Mouse (Mus musculus) neural tube, embryonic 12.5 days (tissue): ENCODE measurements around the gene St14. TPM values are rescaled to one million over a fixed set of nuclear protein-coding genes. Genes with fewer than 3 reads are reported as not detected.
"Not testable (repeated sequence)": the region's sequence is repeated elsewhere in the genome, so short reads cannot be mapped to it uniquely, and the experiment has no call there.

Experiments used
- ATAC-seq: fragments of 200-750 bp; cut with Nextera tagmentation; 2 replicates; pipeline ENCODE4 v1.8.0; 2017; ENCODE audit warnings: low read depth, mild to moderate bottlenecking, moderate TSS enrichment, moderate library complexity; ENCODE audit not compliant: low FRiP score
- H3K27ac ChIP-seq: fragments of 300-500 bp; sonication (generic); 2 replicates; pipeline ENCODE4 v1.5.1; 2016
- H3K27me3 ChIP-seq: fragments of 300-500 bp; sonication (generic); replicated peaks from 2 replicates; pipeline ENCODE4 v1.6.1; 2016; ENCODE audit warnings: mild to moderate bottlenecking
- H3K36me3 ChIP-seq: fragments of 300-500 bp; sonication (generic); 2 replicates; pipeline ENCODE4 v1.6.1; 2016; ENCODE audit warnings: mild to moderate bottlenecking
- H3K4me1 ChIP-seq: fragments of 300-500 bp; sonication (generic); 2 replicates; pipeline ENCODE4 v1.6.1; 2016
- H3K4me2 ChIP-seq: fragments of 300-500 bp; sonication (generic); replicated peaks from 2 replicates; pipeline ENCODE4 v1.6.1; 2016; ENCODE audit warnings: mild to moderate bottlenecking
- H3K4me3 ChIP-seq: fragments of 300-500 bp; sonication (generic); 2 replicates; pipeline ENCODE4 v1.5.1; 2016
- H3K9ac ChIP-seq: fragments of 300-500 bp; sonication (generic); 2 replicates; pipeline ENCODE4 v1.6.1; 2016; ENCODE audit warnings: mild to moderate bottlenecking
- H3K9me3 ChIP-seq: fragments of 300-500 bp; sonication (generic); 2 replicates; pipeline ENCODE4 v1.6.1; 2016; ENCODE audit warnings: mild to moderate bottlenecking
- WGBS: fragments of 180-500 bp; shearing (Covaris S2); methylation state at CpG from one replicate; pipeline ENCODE4 v1.1.7; 2016; 5-methylcytosine and 5-hydroxymethylcytosine counted together
- polyA plus RNA-seq: library from polyadenylated mRNA; unstranded; fragments of >200 nt; fragmentation: Nextera tagmentation; extraction: Ambion mirVana; gene quantifications from 2 replicates; pipeline ENCODE4 v1.2.1, GENCODE M21; 2016

Gene St14
- polyA plus RNA-seq, 1 experiment from 2014 or later, result 1.3 TPM

- no peaks in the 10 kb centered on the region for H3K9me3 ChIP-seq
- WGBS, result 81% methylated on average over 7 of the region's 7 CpGs
- no peak overlapping the region for H3K4me2 ChIP-seq
- no peak for ATAC-seq
- H3K9ac ChIP-seq, result no peak overlapping the region
- H3K27ac ChIP-seq, result no peak overlapping the region
- no peaks in the 10 kb centered on the region for H3K27me3 ChIP-seq
- H3K36me3 ChIP-seq, result peaks cover 1% of the 10 kb centered on the region
- no peaks in the 10 kb centered on the region for H3K4me1 ChIP-seq
- no peak overlapping the region for H3K4me3 ChIP-seq
Measured at GRCm38 (mm10) chr9:31073797-31074196, 57.9 kb downstream of the St14 start.

- 92% methylated on average over 5 of the region's 5 CpGs for WGBS
- Histone ChIP-seq H3K36me3 (peaks cover 3% of the 10 kb centered on the region), H3K4me2 (no peak overlapping the region), H3K9ac (no peak overlapping the region), H3K27me3 (no peaks in the 10 kb centered on the region), H3K4me3 (no peak overlapping the region), H3K27ac (no peak overlapping the region), H3K9me3 (no peaks in the 10 kb centered on the region), H3K4me1 (no peaks in the 10 kb centered on the region)
- no peak for ATAC-seq
Measured at GRCm38 (mm10) chr9:31072256-31072655, 59.4 kb downstream of the St14 start.

- Histone ChIP-seq H3K4me2 (no peak overlapping the region), H3K27ac (no peak overlapping the region), H3K9me3 (no peaks in the 10 kb centered on the region), H3K4me3 (no peak overlapping the region), H3K9ac (no peak overlapping the region), H3K4me1 (no peaks in the 10 kb centered on the region), H3K27me3 (no peaks in the 10 kb centered on the region), H3K36me3 (peaks cover 14% of the 10 kb centered on the region)
- ATAC-seq, result no peak
- WGBS, result 96% methylated on average over 8 of the region's 8 CpGs
Measured at GRCm38 (mm10) chr9:31070706-31071105, 60.9 kb downstream of the St14 start.

- Histone ChIP-seq H3K27me3 (no peaks in the 10 kb centered on the region), H3K4me1 (no peaks in the 10 kb centered on the region), H3K4me3 (no peak overlapping the region), H3K9ac (no peak overlapping the region), H3K36me3 (peaks cover 18% of the 10 kb centered on the region), H3K4me2 (no peak overlapping the region), H3K27ac (no peak overlapping the region), H3K9me3 (no peaks in the 10 kb centered on the region)
- no peak for ATAC-seq
- WGBS, result 83% methylated on average over 2 of the region's 2 CpGs
Measured at GRCm38 (mm10) chr9:31058723-31059122, 72.9 kb downstream of the St14 start.

GRCm38 (mm10) chr9:31051509-31051908 is 80.1 kb downstream of the St14 start:
- H3K36me3 ChIP-seq, H3K27ac ChIP-seq, H3K4me3 ChIP-seq, H3K4me2 ChIP-seq, H3K9ac ChIP-seq, ATAC-seq, H3K4me1 ChIP-seq, H3K27me3 ChIP-seq, H3K9me3 ChIP-seq: not testable (repeated sequence)
- WGBS, result 95% methylated on average over 6 of the region's 6 CpGs

- Histone ChIP-seq H3K4me3 (no peak overlapping the region), H3K4me1 (no peaks in the 10 kb centered on the region), H3K27ac (no peak overlapping the region), H3K36me3 (no peaks in the 10 kb centered on the region), H3K9me3 (no peaks in the 10 kb centered on the region), H3K9ac (no peak overlapping the region), H3K27me3 (no peaks in the 10 kb centered on the region), H3K4me2 (no peak overlapping the region)
- ATAC-seq, result no peak
- WGBS, result 95% methylated on average over 5 of the region's 5 CpGs
Measured at GRCm38 (mm10) chr9:31050208-31050607, 81.4 kb downstream of the St14 start.

Other genes starting within 250 kb of the St14 start
- gene Adamts15, start 209.4 kb downstream of the St14 start, polyA plus RNA-seq, result 8.0 and 8.4 TPM in 2 replicates
- gene Adamts8, start 189.3 kb downstream of the St14 start, polyA plus RNA-seq, result 1.2 TPM in 2 replicates
- 6.7 and 7.3 TPM in 2 replicates for gene Zbtb44, start 101.2 kb downstream of the St14 start, polyA plus RNA-seq
- gene Aplp2, start 80.0 kb upstream of the St14 start, polyA plus RNA-seq, result 308 and 334 TPM in 2 replicates
- gene Prdm10, start 148.7 kb upstream of the St14 start, polyA plus RNA-seq, result 6.5 and 8.0 TPM in 2 replicates